Mouse (Mus musculus) liver, adult 2 months (tissue): ENCODE results near the gene Lrrc59.

Source experiments
- CTCF ChIP-seq: fragments of 200-500 bp; IDR thresholded peaks from 2 replicates; pipeline ENCODE4 v1.5.1; 2011; ENCODE audit warnings: low read depth, low read length, control low read depth
- POLR2A ChIP-seq: fragments of 200-500 bp; IDR thresholded peaks from 2 replicates; pipeline ENCODE4 v1.6.1; 2011; ENCODE audit warnings: low read length, control low read depth; ENCODE audit not compliant: insufficient read depth; ENCODE audit errors: extremely low read depth

DNA sequence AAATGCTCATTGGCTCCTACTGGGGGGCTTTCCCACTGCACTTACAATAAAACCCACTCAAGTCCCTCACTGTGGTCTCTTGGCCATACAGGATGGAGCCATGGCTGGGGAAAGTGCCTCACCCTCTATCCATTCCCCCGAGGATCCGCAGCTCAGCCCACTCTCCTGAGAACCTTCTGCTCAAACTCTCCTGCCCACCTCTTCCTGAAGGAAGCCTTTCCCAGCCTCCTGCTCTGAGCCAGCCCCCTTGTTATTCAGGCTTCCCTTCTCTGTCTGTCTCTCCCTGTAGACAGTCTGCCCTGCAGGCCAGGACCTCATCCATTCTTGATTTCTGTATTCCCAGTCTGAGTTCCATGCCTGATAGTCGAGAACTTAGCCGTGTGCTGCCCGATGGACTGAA is 45.4 kb downstream of the Lrrc59 start:
- TF ChIP-seq CTCF (no peak), POLR2A (no peak)
